Mouse (Mus musculus) left cerebral cortex, adult 6 months (tissue): ENCODE measurements around the gene Cyp2j13. TPM values are rescaled to one million over a fixed set of nuclear protein-coding genes. Genes with fewer than 3 reads are reported as not detected.

Experiments
- long read RNA-seq, 2 experiments: library from polyadenylated mRNA; unstranded; transcript quantifications; one replicate each; pipeline ENCODE4 v2.0.0; 2019 to 2020
- polyA plus RNA-seq: library from polyadenylated mRNA; unstranded; fragments of <200 nt; fragmentation: Nextera tagmentation; gene quantifications from 2 replicates; pipeline ENCODE4 v1.2.3, GENCODE M21; 2021

Gene Cyp2j13
- polyA plus RNA-seq: 0.13 and 0.16 TPM in 2 replicates
- long read RNA-seq, experiment 1, partial matches to known transcripts: 1 of 1 reads
- long read RNA-seq, experiment 1, other reads (novel, unspliced or antisense): 0 of 1 reads
- long read RNA-seq, experiment 2: 0 reads

GRCm38 (mm10) chr4:96077261-96078125 lies at the start of gene Cyp2j13:
Gene Cyp2j13 (minus strand): TSS chr4:96077546.

Other genes starting within 250 kb of the Cyp2j13 start
- gene Hook1, start 110.3 kb downstream of the Cyp2j13 start, polyA plus RNA-seq: 6.4 and 7.8 TPM in 2 replicates
- 2.8 and 4.0 TPM in 2 replicates for gene Cyp2j12, start 63.6 kb upstream of the Cyp2j13 start, polyA plus RNA-seq
- not detected in 2 replicates for gene Cyp2j7, start 159.1 kb upstream of the Cyp2j13 start, polyA plus RNA-seq